Mouse (Mus musculus) c-Kit-negative CD71-positive TER-119-positive erythroid progenitor cells, embryonic 14.5 days (primary cell): ENCODE results near the gene Rtbdn.

ENCODE experiments used
- DNase-seq: peaks from one replicate; pipeline ENCODE4 v3.0.0-alpha.2; 2013; ENCODE audit warnings: low read depth, low spot score

Rtbdn gene

DNA sequence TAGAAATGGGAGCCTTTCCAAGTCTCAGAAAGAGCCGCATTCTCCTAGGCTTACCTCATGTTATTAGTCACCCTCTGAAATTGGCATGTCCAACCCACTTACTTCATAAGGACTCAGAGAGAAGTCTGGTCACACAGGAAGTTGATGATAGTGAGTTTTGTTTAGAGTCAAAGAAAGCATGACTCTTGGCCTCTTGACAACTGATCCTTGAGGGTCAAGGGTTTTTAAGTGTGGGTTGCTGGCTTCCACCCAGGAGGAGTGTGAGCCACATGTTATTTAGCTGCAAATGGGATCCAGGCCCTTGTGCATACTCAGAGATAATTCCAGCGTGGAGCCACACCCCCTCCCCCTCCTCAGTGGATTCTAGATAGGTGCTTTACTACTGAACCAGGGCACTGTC, 25.2 kb upstream of the Rtbdn start:
- no peak for DNase-seq

DNA sequence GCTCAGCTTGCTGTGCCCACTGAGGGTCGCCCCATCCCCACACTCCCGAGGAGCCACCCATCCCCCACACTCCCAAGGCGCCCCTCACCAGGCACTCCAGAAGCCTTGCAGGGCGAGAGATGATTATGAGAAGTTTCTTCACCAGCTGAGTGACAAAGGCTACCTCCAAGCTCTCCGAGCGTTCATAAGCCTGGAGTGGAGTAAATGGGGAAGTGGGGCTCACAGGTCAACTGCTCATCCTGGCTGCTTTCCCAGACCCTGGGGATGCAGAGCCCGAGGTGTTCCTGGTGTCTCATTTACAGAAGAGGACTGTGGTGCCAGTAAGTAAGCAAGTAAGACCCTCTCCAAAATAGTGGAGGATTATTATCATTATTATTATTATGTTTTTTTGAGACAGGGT, 21.2 kb upstream of the Rtbdn start:
- DNase-seq = no peak

DNA sequence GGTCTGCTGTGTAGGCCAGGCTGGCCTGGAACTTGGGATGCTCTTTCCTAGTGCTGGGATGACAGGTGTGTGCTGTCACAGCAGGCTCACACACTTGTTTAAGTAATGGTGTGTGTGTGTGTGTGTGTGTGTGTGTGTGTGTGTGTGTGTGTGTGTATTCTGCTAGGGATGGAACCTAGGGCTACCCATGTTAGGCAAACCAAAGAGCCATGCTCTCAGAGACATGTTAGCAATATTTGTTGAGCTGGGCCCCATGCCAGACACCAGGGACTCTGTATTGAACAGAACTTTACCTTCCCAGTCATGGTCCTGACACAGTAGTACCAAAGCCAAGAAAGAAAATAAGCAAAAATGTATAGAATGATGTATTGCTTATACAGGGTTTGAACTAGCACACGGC, 19.3 kb upstream of the Rtbdn start:
- no peak for DNase-seq

DNA sequence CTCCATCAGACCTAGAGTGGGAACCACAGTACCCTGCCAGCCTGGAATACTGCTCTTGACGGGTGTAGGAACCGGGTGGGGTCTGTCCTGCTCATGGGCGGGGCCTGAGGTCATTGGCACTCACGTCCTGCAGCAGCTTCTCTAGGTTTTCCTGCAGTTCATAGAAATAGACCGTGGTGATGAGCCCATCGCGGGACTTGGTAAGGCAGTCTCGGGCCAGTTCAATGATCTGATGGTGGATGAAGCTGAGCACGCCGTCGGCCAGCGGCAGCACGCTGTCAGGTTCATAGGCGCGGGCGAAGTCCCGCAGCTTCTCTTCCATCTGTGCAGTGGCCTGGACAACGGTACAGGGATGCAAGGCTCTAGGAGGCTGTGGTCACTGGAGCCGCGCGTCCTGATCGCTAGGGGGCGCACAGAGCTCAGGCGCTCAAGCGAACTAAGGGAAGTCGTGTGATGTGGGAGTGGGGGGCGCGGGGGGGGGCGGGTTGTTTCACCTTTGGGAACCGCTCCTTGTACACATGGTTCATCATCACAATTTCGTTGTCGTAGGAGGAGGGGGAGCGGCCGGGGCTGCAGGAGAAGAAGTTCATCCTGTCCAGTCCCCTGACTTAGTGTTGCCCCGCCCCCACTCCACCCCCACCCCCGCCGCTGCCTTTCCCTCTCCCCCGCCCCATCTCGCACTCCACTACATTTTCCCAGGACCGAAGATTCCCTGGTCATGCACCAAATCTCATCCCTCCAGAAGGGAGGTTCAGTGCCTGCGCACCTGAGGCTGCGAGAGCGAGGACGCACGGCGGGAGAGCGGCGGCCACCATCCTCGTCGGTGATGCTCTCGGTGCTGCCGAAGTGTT, 18.1 kb upstream of the Rtbdn start:
- DNase-seq = no peak

DNA sequence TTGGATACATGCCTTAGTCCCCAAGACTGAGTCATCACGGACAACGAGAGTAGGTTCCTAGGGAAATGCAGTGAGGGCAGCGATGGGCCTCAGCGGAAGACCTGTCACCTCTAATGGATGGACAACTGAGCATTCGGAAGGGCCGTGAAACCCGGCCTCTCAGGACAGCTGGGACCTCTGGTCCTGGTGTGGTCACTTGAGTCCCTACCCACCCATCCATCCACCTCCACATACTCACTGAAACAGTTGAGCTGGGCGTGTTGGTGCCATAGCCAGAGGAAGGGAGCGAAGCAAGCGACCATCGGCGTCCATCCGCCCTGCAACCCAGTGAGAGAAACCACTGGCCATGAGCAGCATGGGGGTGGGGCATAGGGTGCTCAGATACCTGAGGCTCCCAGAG, 16.2 kb upstream of the Rtbdn start:
- no peak for DNase-seq

DNA sequence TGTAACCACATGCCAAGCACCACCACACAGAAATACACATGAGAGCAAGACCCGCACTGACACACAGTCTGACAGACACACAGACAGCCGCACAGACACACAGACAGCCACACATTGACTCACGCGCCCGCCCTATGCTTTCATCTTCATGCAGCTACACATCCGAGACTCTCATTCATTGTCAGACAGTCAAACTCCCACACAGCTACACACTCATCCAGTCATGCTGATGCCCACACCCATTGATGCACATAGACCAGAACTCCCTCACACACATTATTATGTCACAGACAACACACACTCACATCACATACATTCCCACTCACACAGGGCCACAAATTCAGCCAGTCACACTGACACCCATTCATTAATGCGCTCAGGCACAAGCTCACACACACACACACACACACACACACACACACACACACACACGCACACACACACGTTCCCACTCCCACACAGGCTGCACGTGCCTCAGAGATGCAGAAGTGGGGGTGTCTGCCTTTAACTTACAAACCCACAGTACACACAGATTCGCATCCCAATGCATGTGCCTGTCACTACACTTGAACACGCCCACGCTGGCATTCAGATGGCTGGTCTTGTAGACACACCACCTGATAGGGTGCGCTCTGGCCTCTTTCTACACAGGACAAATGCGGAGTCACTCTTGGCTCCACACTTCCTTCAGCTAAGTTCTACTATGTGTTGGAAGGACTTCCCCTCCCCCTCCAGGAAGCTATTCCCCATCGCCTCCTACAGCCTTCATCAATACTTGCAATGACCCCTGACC, 12.8 kb upstream of the Rtbdn start:
- no peak for DNase-seq

DNA sequence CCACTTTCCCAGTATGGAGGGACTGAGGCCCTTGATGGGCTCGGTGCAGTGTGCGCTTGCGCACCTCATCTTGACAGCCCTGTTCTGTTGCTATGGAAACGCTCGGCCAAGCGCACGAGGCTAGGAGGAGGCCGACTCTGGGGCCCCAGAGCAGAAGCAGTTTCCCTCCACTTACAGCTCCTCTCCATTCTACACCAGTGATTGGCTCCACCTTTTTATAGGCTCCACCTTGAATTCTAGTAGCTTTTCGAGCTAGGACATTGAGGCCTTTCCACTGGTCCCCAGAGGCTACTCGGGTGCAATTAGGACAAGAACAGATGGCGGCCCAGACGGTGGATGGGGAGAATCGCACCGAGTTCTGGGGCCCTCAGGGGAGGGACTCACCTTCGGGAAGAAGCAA, 11.9 kb upstream of the Rtbdn start:
- DNase-seq = no peak

DNA sequence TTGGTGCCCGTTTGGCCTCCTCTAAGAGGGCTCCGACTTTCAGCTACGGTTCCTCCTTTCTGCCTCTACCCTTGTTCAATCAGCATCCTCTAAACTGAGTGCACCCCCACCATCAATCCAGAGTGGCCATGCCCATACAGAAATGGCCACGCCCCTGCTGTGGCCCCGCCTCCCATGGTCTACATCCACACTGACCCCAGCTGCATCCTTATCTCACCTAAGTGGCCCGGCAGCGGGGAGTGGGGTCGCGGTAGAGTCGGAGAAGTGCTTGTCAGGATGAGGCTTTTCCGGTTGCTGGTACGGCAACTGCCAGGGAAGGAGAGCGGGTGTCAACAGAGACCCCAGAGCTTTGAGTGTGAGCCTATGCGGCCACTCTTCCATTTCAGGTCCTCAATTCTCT, 11.3 kb upstream of the Rtbdn start:
- DNase-seq = no peak

DNA sequence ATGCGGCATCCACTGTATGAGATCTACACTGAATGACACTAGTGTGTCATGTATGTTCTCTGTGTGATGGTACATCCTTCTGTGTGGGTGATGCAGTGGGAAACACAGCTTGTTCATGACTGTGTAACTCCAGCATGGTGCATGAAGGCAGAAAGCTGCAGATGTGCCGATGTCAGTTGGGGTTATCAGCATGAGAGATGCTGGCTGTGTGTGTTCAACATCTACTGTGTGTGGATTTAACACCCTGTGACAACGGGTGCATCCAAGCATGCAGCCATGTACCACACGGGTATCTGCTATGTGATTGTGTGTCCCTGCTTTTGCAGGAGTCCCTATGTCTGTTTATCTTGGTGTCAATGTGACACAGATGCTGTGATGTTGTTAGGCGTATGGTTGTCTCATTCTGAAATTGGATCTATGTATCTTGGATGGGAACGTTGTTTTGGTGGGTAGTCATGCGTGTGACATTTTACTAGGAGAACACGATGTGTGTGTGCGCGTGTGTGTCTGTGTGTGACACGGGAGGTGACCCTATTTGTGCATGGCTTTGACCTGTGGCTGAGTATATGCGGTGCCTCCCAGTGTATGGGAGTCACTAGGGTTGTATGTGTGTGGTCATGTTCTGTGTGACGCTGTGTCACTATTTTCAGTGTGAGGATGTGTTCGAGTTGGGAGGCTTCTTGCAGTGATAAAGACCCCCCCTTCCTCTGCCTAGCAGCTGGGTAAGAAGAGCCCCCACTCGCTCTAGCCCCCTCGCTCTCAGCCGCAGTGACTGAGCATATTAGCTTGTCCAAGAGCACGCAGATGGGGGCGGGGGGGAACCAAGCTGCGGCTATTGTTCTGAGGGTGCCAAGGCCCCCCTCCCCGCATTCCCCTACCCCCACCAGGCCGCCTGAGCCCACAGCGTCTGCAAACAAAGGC, 10.5 kb upstream of the Rtbdn start:
- no peak for DNase-seq

DNA sequence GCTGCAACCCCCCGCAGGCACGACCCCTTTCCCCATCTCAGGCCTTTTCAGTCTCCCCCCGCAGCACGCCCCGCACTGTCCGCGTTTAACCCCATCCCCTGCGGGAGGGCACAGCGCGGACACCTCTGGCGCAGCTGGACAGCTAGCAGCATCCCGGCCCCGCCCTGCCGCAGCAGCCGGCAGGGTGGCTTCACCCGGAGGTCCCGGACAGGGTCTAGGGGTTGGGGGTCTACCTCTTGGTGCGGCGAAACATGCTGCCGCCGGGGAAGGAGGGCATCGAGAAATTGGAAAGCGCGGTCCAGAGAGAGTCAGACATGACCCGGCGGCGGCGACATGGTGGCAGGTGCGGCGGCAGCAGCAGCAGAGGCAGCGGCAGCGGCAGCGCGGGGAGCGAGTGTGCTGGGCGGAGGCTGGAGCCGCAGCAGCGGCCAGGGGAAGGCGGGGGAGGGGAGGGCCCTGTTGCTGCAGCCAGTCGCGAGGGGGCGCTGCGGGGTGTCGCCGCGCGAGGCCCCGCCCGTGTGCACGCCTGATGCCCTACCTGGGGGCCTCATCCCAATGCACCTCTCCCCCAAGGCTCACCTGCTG, 9.7 kb upstream of the Rtbdn start, which contains the start of gene Mast1:
Mast1 (minus strand) TSS at position 398 of the 585 bp plus-strand sequence.
- DNase-seq = no peak

DNA sequence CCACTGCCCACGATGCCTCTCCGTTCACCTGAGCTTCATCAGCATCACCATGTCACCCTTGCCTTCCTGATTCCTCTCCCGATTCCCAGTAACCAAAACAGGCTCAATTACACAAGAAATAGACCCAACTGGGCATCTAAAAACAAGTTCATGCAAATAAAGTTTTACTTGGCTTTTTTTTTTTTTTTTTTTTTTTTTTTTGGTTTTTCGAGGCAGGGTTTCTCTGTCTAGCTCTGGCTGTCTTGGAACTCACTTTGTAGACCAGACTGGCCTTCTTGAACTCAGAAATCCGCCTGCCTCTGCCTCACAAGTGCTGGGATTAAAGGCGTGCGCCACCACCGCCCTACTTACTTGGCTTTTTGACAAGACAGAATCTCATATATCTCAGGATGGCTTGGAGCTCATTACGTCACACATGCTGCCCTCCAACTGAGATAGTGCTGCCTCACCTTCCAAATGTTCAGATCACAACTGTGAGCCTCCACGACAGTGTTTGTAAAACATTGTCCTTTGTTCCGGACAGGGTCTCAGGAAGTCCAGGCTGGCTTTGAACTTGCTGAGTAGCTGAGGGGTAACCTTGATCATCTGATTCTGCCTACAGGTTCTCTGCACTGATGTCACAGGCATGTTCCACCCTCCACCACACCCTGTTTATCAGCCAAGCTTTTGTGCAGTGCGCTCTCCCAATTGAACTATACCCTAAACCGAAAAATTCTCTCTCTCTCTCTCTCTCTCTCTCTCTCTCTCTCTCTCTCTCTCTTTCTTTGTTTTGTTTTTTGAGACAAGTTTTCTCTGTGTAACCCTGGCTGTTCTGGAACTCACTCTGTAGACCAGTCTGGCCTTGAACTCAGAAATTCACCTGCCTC, 8.9 kb upstream of the Rtbdn start:
- DNase-seq = no peak

DNA sequence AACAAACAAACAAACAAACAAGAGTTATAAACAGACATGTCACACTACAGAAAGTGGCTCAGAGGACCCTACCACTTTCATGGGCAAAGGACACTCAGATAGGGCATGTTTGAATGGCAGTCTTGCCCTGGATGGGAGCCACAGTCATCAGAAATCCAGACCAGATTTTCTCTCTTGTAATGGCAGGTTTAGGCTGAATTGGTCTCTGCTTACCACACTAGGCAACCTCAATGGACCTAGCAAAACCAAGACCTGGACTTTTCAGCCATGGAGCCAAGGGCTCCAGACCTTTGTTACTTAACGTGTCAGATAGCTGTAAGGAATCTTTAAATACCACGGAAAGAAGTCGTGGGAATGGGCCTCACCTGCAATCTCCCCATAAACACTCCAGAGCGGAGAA, 3.1 kb upstream of the Rtbdn start:
- no peak for DNase-seq

DNA sequence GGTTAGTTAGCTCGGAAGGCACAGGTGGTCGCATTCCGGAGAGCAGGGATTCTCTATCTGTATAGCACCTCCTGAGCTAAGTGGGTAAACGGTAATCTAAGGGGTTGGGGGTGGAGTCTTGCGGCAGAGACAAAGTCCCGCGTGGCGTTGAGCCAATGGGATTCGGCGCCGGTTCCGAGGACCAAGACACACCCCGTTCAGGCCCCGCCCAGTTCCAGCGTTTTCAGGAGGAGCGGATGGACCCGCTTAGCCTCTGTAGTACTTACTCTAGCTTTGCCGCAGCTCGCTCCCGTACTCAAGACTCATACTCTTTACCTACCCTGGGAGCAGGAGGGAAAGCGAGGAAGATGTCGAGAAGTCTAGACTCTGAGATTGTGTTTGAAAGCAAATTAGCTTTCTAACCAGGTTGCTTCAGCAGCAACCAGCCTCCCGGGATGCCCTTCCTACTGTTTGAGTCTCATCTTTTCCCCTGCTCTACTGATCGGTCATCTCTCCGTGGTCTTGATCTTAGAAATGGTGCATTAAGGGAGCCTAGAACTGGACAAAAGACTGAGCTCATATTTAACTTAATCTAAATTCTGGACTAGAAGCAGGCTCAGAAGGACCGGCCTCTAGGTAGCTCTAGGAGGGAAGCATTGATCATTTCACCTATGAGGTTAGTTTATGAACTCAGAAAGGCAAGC, 2.2 kb upstream of the Rtbdn start:
- DNase-seq = peak; percentile 65

DNA sequence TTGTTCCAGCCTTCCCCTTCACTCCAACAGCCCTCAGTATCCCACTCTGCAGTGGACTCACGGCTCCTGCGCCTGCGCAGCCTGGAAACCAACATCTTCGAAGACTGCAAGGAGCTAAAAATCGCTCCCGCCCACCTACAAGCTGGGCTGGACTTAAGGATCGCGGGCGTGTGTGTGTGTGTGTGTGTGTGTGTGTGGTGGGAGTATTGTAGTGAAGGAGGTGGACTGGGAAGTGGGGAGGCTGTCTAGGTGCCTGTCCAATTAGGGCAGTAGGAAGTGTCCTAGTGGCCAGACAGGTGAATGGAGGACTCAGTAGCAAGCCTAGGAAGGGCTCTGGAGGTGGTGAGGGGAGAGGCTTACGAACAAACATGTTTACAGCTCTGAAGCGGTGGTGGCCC, 1.6 kb upstream of the Rtbdn start:
- DNase-seq = no peak

DNA sequence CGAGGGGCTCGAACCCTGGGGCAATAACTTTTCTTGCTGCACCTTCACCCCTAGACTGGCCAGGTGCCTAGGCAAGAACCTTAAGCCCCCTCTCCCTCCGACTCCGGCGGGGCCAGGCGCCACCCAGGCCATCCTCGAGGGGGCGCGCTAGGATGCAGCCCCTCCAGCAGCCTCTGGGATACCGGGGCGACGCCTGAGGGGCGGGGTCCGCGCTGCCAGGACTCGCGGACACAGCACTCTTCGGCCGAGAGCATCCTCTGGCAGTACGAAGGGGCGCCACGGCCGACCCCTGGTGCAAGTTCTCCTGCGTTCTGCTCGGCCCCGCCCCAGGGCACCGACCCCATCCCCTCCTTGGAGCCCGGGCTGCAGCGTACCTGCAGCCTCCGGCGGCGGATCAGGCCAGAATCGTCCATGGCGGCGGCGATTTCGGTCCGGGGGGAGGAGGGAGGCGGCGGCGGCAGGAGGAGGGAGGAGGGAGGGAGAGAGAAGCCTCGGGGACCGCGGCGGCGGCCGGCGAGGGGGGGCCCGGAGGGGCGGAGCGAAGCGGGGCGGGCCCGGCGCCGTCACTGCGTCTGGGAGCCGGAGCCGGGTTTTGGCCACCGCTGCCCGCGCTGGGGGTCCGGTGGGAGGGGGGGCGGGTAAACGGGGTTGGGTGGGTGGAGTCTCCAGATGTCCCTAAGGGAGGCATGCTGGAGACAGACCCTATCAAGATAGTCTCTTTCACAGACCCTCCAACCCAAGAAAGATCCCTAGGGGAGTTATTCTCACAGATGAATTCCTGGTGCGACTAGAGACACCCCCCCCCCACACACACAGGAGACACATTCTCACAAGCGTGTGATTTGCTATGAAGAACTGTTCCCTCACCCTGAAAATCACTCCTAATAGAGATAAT, 911 bp upstream of the Rtbdn start:
- DNase-seq = no peak

DNA sequence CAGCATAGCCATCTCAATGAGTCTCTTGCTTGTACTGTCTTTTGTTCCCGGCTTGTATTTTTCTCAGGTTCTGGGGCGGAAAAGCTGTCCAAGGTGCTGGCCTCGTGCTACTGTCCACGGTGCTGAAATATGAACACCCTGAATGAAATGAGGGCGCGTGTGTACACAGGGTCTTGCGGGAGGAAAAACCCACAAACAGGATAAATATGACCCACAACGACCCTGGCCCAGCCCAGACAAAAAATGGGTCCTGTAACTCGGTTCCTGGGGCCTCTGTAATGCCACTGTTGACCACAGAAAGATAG, 402 bp downstream of the Rtbdn start:
- no peak for DNase-seq

DNA sequence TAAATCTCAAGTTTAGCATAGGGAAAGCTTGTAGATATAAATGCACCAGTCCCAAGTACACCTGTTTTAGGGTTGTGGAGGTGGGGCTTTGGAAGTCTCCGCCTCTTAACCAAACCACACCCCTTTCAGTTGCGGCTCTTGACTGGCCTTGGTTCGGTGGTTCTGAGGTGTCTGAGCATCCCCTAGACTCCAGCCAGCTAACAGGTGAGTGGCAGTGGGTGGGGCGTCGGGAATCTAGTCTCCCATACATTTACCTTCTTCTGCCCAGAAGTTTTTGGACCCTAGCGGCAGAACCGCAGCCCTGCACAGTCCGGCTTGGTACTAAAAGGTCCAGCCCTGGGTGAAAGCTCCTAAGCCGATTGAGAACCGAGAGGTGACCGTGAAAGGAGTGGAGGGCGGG, 3.0 kb downstream of the Rtbdn start:
- DNase-seq = no peak

DNA sequence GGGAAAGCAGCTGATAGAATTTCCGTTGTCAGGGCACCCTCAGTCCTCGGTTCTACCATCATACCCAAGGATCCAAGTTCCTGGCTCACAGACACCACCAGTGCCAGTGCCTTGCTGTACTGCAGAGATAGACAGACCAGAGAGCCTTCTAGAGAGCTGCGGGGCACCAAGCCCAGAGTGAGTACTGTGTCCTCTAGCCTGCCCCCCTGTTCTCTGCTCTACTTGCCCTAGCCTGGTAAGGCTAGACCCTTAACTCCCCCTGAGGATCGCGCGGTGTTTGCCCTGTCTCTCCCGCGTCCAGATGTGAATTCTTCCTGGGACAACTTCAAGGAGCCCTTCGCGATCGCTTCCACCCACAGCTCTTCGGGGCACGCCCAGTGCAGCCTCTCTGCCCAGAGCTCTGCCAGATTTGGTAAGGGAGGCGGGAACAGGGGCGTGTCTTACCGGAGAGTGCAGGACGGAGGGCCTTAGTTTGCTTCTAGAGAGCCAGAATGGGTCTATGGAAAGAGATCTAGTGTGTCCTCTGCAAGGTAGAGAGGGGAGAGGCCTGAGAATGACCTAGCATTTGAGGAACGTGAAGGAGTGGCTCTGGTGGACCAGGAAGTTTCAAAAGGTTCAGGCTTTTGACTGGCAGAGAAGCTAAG, 5.9 kb downstream of the Rtbdn start:
- no peak for DNase-seq

DNA sequence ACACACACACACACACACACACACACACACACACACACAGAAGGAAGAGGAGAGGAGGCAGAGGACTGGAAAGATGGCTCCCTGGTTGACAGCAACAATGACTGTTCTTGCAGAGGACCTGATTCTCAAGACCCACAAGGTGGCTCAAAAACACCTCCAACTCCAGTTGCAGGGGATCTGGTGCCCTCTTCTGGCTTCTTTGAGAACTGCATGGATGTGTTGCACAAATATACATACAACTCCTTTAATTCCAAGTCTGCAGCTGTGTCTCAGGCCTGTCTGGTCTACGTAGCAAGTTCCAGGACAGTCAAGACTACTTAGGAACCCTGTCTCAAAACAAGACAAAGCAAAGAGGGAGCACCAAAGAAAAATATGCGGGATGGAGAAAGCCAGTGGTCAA, 10.0 kb downstream of the Rtbdn start:
- peak; percentile 73 for DNase-seq
